Mouse (Mus musculus): ENCODE data around the gene Ubxn1. TPM values are rescaled to one million over a fixed set of nuclear protein-coding genes. Genes with fewer than 3 reads are reported as not detected.
"Not testable (repeated sequence)": the region's sequence is repeated elsewhere in the genome, so short reads cannot be mapped to it uniquely, and the experiment has no call there.

Ubxn1 gene
- total RNA-seq, 2 experiments from 2014 or later: 85.7 to 98.6 TPM

GRCm38 (mm10) chr19:8857689-8858088 lies 13.6 kb upstream of the Ubxn1 start:
- no peak for DNase-seq

GRCm38 (mm10) chr19:8859018-8859417 lies 12.3 kb upstream of the Ubxn1 start:
- DNase-seq: no peak

- DNase-seq: no peak
Observed at GRCm38 (mm10) chr19:8864265-8864664, 7.0 kb upstream of the Ubxn1 start.

GRCm38 (mm10) chr19:8870381-8870780 lies 915 bp upstream of the Ubxn1 start:
- DNase-seq: not testable (repeated sequence)

GRCm38 (mm10) chr19:8870838-8871237 lies 458 bp upstream of the Ubxn1 start:
- DNase-seq: no peak

- no peak for DNase-seq
Observed at GRCm38 (mm10) chr19:8872266-8872840, 1.1 kb downstream of the Ubxn1 start.

- no peak for DNase-seq
Observed at GRCm38 (mm10) chr19:8875031-8875430, 3.7 kb downstream of the Ubxn1 start.

GRCm38 (mm10) chr19:8880311-8881033 lies 9.2 kb downstream of the Ubxn1 start, which contains the start of gene Uqcc3:
Gene Uqcc3, minus strand, starts transcription at chr19:8880923.
- peak; percentile 85 to 88 for DNase-seq

- no peak for DNase-seq
Observed at GRCm38 (mm10) chr19:8881034-8881392, 9.7 kb downstream of the Ubxn1 start.

GRCm38 (mm10) chr19:8883616-8884015 lies 12.3 kb downstream of the Ubxn1 start, which contains the start of the genes Lbhd1 and Gm49403:
Gene Lbhd1, plus strand, starts transcription at chr19:8883732.
Gene Gm49403, plus strand, starts transcription at chr19:8883930.
- DNase-seq: no peak

GRCm38 (mm10) chr19:8886916-8887584 lies 15.8 kb downstream of the Ubxn1 start:
- no peak for DNase-seq

- no peak for DNase-seq
Observed at GRCm38 (mm10) chr19:8887585-8888463, 16.5 kb downstream of the Ubxn1 start.

GRCm38 (mm10) chr19:8888511-8889385 lies 17.5 kb downstream of the Ubxn1 start, which contains the start of the genes 1810009A15Rik and Gm49416:
Gene 1810009A15Rik, plus strand, starts transcription at chr19:8888853.
Gene Gm49416, plus strand, starts transcription at chr19:8888926.
- DNase-seq: peak; percentile 90 to 93

GRCm38 (mm10) chr19:8892829-8893766 lies 21.8 kb downstream of the Ubxn1 start, which contains the start of gene Ints5:
Gene Ints5, plus strand, starts transcription at chr19:8893005.
- peak; percentile 87 for DNase-seq

GRCm38 (mm10) chr19:8895397-8895960 lies 24.2 kb downstream of the Ubxn1 start:
- DNase-seq: no peak

- not testable (repeated sequence) for DNase-seq
Observed at GRCm38 (mm10) chr19:8896231-8896630, 24.9 kb downstream of the Ubxn1 start.

GRCm38 (mm10) chr19:8897211-8897864 lies 26.0 kb downstream of the Ubxn1 start:
- peak in 1 of 2 experiments; percentile 37 for DNase-seq

GRCm38 (mm10) chr19:8897865-8898495 lies 26.7 kb downstream of the Ubxn1 start, which contains the start of gene Ganab:
Gene Ganab, plus strand, starts transcription at chr19:8898071.
- DNase-seq: peak; percentile 94 to 96
